Mouse (Mus musculus) midbrain, embryonic 13.5 days (tissue): ENCODE measurements around the gene Pde12. TPM values are rescaled to one million over a fixed set of nuclear protein-coding genes. Genes with fewer than 3 reads are reported as not detected.
"Not testable (repeated sequence)": the region's sequence is repeated elsewhere in the genome, so short reads cannot be mapped to it uniquely, and the experiment has no call there.

ENCODE experiments used
- ATAC-seq: fragments of 200-750 bp; cut with Nextera tagmentation; 2 replicates; pipeline ENCODE4 v1.8.0; 2017; ENCODE audit warnings: mild to moderate bottlenecking, moderate TSS enrichment, moderate library complexity
- H3K27ac ChIP-seq: fragments of 300-500 bp; sonication (generic); 2 replicates; pipeline ENCODE4 v1.5.1; 2015; ENCODE audit warnings: inconsistent platforms, mild to moderate bottlenecking, moderate library complexity
- H3K27me3 ChIP-seq: fragments of 300-500 bp; sonication (generic); 2 replicates; pipeline ENCODE4 v1.6.1; 2015; ENCODE audit warnings: mild to moderate bottlenecking, inconsistent platforms
- H3K36me3 ChIP-seq: fragments of 300-500 bp; sonication (generic); 2 replicates; pipeline ENCODE4 v1.6.1; 2015; ENCODE audit warnings: mild to moderate bottlenecking, inconsistent platforms
- H3K4me1 ChIP-seq: fragments of 300-500 bp; sonication (generic); replicated peaks from 2 replicates; pipeline ENCODE4 v1.6.1; 2015; ENCODE audit warnings: inconsistent platforms
- H3K4me2 ChIP-seq: fragments of 300-500 bp; sonication (generic); replicated peaks from 2 replicates; pipeline ENCODE4 v1.6.1; 2015; ENCODE audit warnings: moderate library complexity, mild to moderate bottlenecking, inconsistent platforms
- H3K4me3 ChIP-seq: fragments of 300-500 bp; sonication (generic); replicated peaks from 2 replicates; pipeline ENCODE4 v1.5.1; 2015; ENCODE audit warnings: mild to moderate bottlenecking, inconsistent platforms
- H3K9ac ChIP-seq: fragments of 300-500 bp; sonication (generic); replicated peaks from 2 replicates; pipeline ENCODE4 v1.6.1; 2015; ENCODE audit warnings: mild to moderate bottlenecking, inconsistent platforms
- H3K9me3 ChIP-seq: fragments of 300-500 bp; sonication (generic); 2 replicates; pipeline ENCODE4 v1.6.1; 2016; ENCODE audit warnings: mild to moderate bottlenecking, inconsistent platforms
- WGBS: fragments of 180-500 bp; shearing (Covaris S2); methylation state at CpG from one replicate; pipeline ENCODE4 v1.1.7; 2015; 5-methylcytosine and 5-hydroxymethylcytosine counted together
- polyA plus RNA-seq: library from polyadenylated mRNA; unstranded; fragments of >200 nt; fragmentation: Nextera tagmentation; extraction: Ambion mirVana; gene quantifications from 2 replicates; pipeline ENCODE4 v1.2.1, GENCODE M21; 2015

Pde12 gene
- 12.6 and 12.8 TPM in 2 replicates for polyA plus RNA-seq

GRCm38 (mm10) chr14:26669292-26670073 is at the start of gene Pde12:
TSS of gene Pde12 (minus strand) at chr14:26669883.
- Histone ChIP-seq H3K9me3 (no peaks in the 10 kb centered on the region), H3K9ac (peak within 1 kb of the TSS; percentile 93), H3K27me3 (no peaks in the 10 kb centered on the region), H3K36me3 (peaks cover 13% of the 10 kb centered on the region), H3K4me2 (peak within 1 kb of the TSS; percentile 100), H3K4me1 (peaks cover 38% of the 10 kb centered on the region), H3K4me3 (peak within 1 kb of the TSS; percentile 98), H3K27ac (peak within 1 kb of the TSS; percentile 85)
- ATAC-seq, result peak; percentile 94
- WGBS, result under 1% methylated on average over 70 of the region's 70 CpGs

- not testable (repeated sequence) for H3K27ac ChIP-seq, H3K9ac ChIP-seq, H3K4me2 ChIP-seq, ATAC-seq, H3K36me3 ChIP-seq, H3K4me3 ChIP-seq, H3K4me1 ChIP-seq, H3K9me3 ChIP-seq, H3K27me3 ChIP-seq
- 91% methylated on average over 5 of the region's 5 CpGs for WGBS
Measured at GRCm38 (mm10) chr14:26705246-26705645, 35.6 kb upstream of the Pde12 start.

GRCm38 (mm10) chr14:26697912-26698311 is 28.2 kb upstream of the Pde12 start:
- Histone ChIP-seq H3K36me3 (no peaks in the 10 kb centered on the region), H3K27me3 (no peaks in the 10 kb centered on the region), H3K4me1 (no peaks in the 10 kb centered on the region), H3K27ac (no peak overlapping the region), H3K9me3 (no peaks in the 10 kb centered on the region), H3K9ac (no peak overlapping the region), H3K4me2 (no peak overlapping the region), H3K4me3 (no peak overlapping the region)
- no peak for ATAC-seq

GRCm38 (mm10) chr14:26692974-26693373 is 23.3 kb upstream of the Pde12 start, which contains the start of gene Dnah12:
TSS of gene Dnah12 (plus strand) at chr14:26693274.
- Histone ChIP-seq H3K4me1 (no peaks in the 10 kb centered on the region), H3K9me3 (no peaks in the 10 kb centered on the region), H3K36me3 (no peaks in the 10 kb centered on the region), H3K9ac (no peak within 1 kb of the TSS), H3K27me3 (no peaks in the 10 kb centered on the region), H3K4me3 (no peak within 1 kb of the TSS), H3K27ac (no peak within 1 kb of the TSS), H3K4me2 (no peak within 1 kb of the TSS)
- 93% methylated on average over 3 of the region's 3 CpGs for WGBS
- ATAC-seq, result no peak

GRCm38 (mm10) chr14:26691363-26691762 is 21.7 kb upstream of the Pde12 start:
- Histone ChIP-seq H3K27ac (no peak overlapping the region), H3K4me3 (no peak overlapping the region), H3K27me3 (no peaks in the 10 kb centered on the region), H3K9ac (no peak overlapping the region), H3K9me3 (no peaks in the 10 kb centered on the region), H3K36me3 (no peaks in the 10 kb centered on the region), H3K4me2 (no peak overlapping the region), H3K4me1 (no peaks in the 10 kb centered on the region)
- 71% methylated on average over 2 of the region's 2 CpGs for WGBS
- no peak for ATAC-seq

DNA sequence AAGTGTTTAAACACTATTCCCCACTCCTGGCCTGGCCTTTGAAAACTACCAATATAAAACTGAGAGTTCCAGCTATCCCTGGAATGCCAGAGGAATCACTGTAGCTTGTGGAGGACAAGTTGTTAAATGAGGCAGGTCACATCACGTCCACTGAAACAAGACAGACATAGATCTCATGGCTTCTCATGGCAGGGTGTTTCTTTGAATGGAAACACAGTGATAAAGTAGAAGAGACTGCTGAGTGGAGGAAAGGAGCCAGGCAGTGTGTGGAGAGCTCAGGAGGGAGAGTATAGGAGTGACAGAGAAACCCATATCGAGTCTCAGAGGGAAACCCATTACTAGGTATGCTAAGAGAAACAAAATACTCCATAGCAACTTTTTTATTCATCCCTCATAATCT is 21.0 kb upstream of the Pde12 start:
- H3K27ac ChIP-seq, result no peak overlapping the region
- no peaks in the 10 kb centered on the region for H3K9me3 ChIP-seq
- H3K4me3 ChIP-seq, result no peak overlapping the region
- H3K36me3 ChIP-seq, result no peaks in the 10 kb centered on the region
- ATAC-seq, result no peak
- H3K4me2 ChIP-seq, result no peak overlapping the region
- no peaks in the 10 kb centered on the region for H3K27me3 ChIP-seq
- no peak overlapping the region for H3K9ac ChIP-seq
- 70% methylated on average over 2 of the region's 2 CpGs for WGBS
- H3K4me1 ChIP-seq, result no peaks in the 10 kb centered on the region

DNA sequence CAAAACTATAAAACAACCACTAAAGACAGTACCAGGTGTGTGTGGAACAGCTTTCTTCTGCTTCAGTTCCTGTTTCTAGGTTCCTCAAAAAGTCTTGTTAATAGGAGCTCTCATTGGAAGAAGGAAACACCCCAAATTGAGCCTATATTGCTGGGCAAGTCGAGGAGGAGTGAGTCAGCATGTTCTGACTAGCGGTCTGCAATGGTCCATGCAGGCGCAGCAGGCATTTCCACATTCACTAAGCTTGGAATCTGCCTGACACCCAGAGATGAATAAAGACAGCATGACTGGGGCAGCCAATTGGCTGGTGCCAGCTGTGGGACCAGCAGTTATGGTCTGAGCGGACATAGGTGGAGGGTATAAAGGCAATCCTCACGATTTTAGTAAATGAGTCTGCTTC is 6.1 kb upstream of the Pde12 start:
- H3K36me3 ChIP-seq, result no peaks in the 10 kb centered on the region
- WGBS, result 86% methylated on average over 5 of the region's 5 CpGs
- ATAC-seq, result no peak

GRCm38 (mm10) chr14:26675371-26675770 is 5.7 kb upstream of the Pde12 start:
- no peak overlapping the region for H3K4me3 ChIP-seq
- H3K9me3 ChIP-seq, result no peaks in the 10 kb centered on the region
- no peak overlapping the region for H3K4me2 ChIP-seq
- 25% methylated on average over 12 of the region's 12 CpGs for WGBS
- no peak overlapping the region for H3K27ac ChIP-seq
- no peaks in the 10 kb centered on the region for H3K36me3 ChIP-seq
- peaks cover 6% of the 10 kb centered on the region for H3K4me1 ChIP-seq
- no peak overlapping the region for H3K9ac ChIP-seq
- no peak for ATAC-seq
- peaks cover 4% of the 10 kb centered on the region; the same call in 1 of the 2 replicates for H3K27me3 ChIP-seq

More for the DNA sequence above, 6.1 kb upstream of the Pde12 start:
- Histone ChIP-seq H3K4me1 (peaks cover 2% of the 10 kb centered on the region; the same call in 1 of the 2 replicates), H3K4me2 (no peak overlapping the region), H3K9ac (no peak overlapping the region), H3K27me3 (peaks cover 4% of the 10 kb centered on the region; the same call in 1 of the 2 replicates), H3K9me3 (no peaks in the 10 kb centered on the region), H3K27ac (no peak overlapping the region), H3K4me3 (no peak overlapping the region)

GRCm38 (mm10) chr14:26674476-26675169 is 4.9 kb upstream of the Pde12 start:
- not testable (repeated sequence) for H3K27ac ChIP-seq, H3K9ac ChIP-seq, H3K4me3 ChIP-seq, H3K36me3 ChIP-seq, H3K4me1 ChIP-seq, H3K9me3 ChIP-seq, H3K4me2 ChIP-seq, ATAC-seq, H3K27me3 ChIP-seq
- 93% methylated on average over 2 of the region's 2 CpGs for WGBS

- 72% methylated on average over 17 of the region's 17 CpGs for WGBS
- H3K4me2 ChIP-seq, H3K4me3 ChIP-seq, ATAC-seq, H3K27me3 ChIP-seq, H3K9me3 ChIP-seq, H3K9ac ChIP-seq, H3K36me3 ChIP-seq, H3K27ac ChIP-seq: not testable (repeated sequence)
- peaks cover 25% of the 10 kb centered on the region for H3K4me1 ChIP-seq
Measured at GRCm38 (mm10) chr14:26671870-26672615, 2.4 kb upstream of the Pde12 start.

GRCm38 (mm10) chr14:26670964-26671363 is 1.3 kb upstream of the Pde12 start:
- Histone ChIP-seq H3K27me3 (peaks cover 3% of the 10 kb centered on the region; the same call in 1 of the 2 replicates), H3K4me3 (peak overlapping the region; percentile 98; the same call in 1 of the 2 replicates)

More at GRCm38 (mm10) chr14:26670964-26671363, 1.3 kb upstream of the Pde12 start:
- no peak overlapping the region for H3K27ac ChIP-seq
- peaks cover 2% of the 10 kb centered on the region for H3K36me3 ChIP-seq
- H3K9me3 ChIP-seq, result no peaks in the 10 kb centered on the region
- peaks cover 36% of the 10 kb centered on the region for H3K4me1 ChIP-seq
- H3K9ac ChIP-seq, result no peak overlapping the region
- ATAC-seq, result no peak
- peak overlapping the region; percentile 100; the same call in 1 of the 2 replicates for H3K4me2 ChIP-seq
